Mouse (Mus musculus) heart, adult 9 months (tissue): Measurements from ENCODE around the gene Kiss1.

ENCODE experiments used
- DNase-seq, 2 experiments: peaks; one replicate each; pipeline ENCODE4 v3.0.0; 2022; ENCODE audit warnings: low spot score in 2 of 2

Gene Kiss1

GRCm38 (mm10) chr1:133321267-133321925 lies at the start of gene Kiss1:
TSS of gene Kiss1 (plus strand) at chr1:133321875.
- no peak for DNase-seq

GRCm38 (mm10) chr1:133274163-133274562 lies 47.5 kb upstream of the Kiss1 start:
- no peak for DNase-seq

- DNase-seq: peak in 1 of 2 experiments; percentile 19
Measured at GRCm38 (mm10) chr1:133276983-133277382, 44.7 kb upstream of the Kiss1 start.

GRCm38 (mm10) chr1:133278539-133278938 lies 43.1 kb upstream of the Kiss1 start:
- no peak for DNase-seq

DNA sequence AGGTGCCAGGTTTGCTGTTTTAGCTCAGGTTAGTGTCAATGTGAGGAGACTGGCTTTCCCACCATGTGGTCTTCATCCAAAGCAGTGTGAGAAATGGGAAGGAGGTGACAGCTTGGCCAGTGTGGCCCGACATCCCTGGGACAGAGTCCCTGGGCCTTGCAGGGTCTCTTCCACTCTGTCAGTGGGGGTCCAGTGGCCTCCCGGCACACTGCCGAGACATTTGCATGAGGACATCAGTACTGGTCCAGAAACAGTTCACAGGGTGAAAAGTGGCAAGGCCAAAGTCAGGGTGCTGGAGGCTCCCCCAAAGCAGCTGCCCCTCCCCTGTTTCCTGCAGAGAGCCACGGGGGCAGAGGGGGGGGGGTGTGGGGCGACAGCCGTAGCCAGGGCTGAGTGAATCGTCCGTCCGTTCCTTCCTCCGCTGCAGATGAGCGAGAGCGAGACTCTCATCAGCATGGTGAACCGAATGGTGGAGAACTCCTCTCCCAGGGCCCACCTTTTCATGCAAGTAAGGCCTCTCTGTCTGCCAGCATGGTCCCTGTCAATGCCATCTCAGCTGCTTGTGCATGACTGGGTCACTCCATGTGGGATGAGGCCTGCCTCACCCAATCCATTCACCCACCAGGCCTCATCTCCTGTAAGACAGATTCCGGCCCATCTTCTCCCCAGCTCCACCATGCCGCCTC lies 42.6 kb upstream of the Kiss1 start:
- no peak for DNase-seq

- DNase-seq: no peak
Measured at GRCm38 (mm10) chr1:133279632-133280093, 42.0 kb upstream of the Kiss1 start.

DNA sequence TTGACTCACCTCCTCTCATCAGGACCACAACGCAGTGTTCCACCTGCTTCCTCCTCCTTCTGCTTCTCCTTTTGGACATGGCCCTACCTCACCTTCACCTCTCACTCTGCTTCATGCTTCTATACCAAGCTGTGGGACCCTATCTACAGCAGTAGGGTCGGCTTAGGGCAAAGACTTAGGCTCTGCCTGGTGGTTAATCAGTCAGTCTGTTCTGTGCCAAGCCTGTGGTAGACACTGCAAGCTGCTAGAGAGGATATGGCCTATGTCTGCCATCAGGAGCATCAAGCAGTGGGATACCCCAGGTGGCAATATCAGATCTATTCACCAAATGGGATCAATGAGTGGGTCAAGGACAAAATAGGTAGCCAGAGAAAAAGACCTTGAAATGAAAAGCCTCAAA lies 41.1 kb upstream of the Kiss1 start:
- DNase-seq: no peak

- no peak for DNase-seq
Measured at GRCm38 (mm10) chr1:133285907-133286306, 35.8 kb upstream of the Kiss1 start.

DNA sequence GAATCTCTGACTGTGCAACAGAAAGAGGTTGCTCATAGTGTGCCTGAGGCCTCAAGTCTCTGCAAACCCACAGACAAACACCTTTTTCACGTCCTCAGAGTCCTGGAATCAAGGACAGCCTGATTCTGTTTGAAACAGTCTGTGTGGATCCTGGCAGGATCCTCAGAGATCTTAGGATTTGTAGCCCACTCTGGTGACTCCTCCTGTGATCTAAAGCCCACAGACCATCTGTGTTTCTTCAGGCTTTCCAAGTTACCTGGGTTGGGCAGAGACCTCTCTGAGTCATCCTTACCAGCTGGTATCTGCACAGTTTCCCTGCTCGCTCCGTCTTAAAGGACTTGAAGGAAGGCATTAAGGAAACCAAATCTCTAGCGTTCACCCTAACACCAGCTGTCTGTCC lies 34.6 kb upstream of the Kiss1 start:
- DNase-seq: no peak

GRCm38 (mm10) chr1:133287880-133288279 lies 33.8 kb upstream of the Kiss1 start:
- no peak for DNase-seq

DNA sequence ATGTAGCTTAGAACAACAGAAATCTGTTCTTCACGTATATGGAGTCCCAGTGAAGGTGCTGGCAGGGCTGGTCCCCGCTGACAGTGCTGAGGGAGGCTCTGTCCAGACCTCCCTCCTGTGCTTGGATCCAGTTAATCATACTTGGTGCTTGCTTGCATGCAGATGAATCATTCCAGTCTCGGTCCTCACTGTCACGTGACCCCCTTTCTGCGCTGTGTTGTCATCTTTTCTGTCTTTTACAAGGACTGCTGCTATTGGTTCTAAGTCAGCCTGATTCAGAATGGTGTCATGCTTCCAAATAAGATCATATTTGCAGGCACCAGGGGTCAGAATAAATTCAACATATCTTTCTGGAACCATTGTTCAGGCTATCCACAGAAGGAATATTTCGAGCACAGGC lies 29.8 kb upstream of the Kiss1 start:
- DNase-seq: no peak

DNA sequence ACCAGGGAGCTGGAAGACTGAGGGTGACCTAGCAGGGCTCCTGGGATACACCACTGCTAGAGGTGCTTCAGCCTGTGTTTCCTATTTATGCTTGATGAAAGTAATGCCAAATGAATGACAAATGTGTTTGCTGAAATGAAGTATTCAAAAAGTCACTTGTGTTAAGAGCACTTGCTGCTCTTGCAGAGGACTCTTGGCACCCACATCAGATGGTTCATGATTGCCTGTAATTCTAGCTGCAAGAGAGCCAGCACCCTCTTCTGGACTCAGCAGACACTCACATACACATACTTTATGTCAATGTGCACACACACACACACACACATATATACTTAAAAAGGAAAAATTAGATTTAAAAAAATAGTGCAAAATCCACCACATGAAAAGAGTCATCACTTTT lies 29.1 kb upstream of the Kiss1 start:
- DNase-seq: no peak

- DNase-seq: peak; percentile 66 to 80
Measured at GRCm38 (mm10) chr1:133296376-133296775, 25.3 kb upstream of the Kiss1 start.

DNA sequence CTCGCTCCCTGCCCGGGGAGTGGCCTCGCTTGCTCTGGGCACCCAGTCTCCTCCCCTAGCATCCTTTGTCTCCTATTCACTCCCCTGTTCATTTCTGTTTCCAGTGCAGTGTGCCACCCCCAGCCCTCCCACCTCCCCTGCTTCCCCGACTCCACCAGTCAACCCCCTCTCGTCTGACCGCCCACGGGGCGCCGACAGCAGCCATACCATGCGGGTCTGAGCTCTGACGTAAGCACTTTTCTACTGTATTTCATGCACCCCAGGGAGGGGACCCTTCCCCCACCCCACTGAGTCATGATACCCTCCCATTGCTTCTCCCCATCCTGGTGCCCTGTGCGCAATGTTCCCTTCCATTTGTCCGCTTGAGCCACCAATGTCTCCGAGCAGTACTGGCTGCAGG lies 22.9 kb upstream of the Kiss1 start:
- no peak for DNase-seq

- DNase-seq: peak; percentile 40 to 65
Measured at GRCm38 (mm10) chr1:133302540-133302939, 19.1 kb upstream of the Kiss1 start.

DNA sequence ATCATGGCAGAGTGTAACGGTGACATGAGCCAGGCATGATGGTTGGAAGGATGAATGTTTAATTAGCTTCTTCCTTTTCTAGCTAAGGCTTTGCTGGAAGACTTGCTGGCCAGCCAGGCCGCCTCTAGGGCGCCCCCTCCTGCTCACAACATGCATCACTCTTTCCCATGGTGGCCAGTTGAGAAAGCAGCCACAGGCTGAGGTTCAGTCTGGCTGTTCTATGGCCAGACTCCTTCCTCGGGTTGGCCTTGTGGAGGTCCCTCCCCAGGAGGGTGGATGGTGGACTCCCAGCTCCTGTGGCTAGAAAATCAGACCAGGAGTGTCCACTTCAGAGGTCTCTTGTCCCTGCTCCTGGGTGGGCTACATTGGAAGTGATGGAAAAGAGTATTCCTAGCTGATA lies 14.8 kb upstream of the Kiss1 start:
- DNase-seq: peak; percentile 32 to 77

- DNase-seq: peak in 1 of 2 experiments; percentile 44
Measured at GRCm38 (mm10) chr1:133307318-133307717, 14.4 kb upstream of the Kiss1 start.

- DNase-seq: no peak
Measured at GRCm38 (mm10) chr1:133309652-133310267, 11.9 kb upstream of the Kiss1 start, which contains the start of gene Golt1a. TSS of gene Golt1a (plus strand) at chr1:133309800.

- no peak for DNase-seq
Measured at GRCm38 (mm10) chr1:133311240-133311639, 10.4 kb upstream of the Kiss1 start.

GRCm38 (mm10) chr1:133311946-133312345 lies 9.7 kb upstream of the Kiss1 start:
- DNase-seq: no peak

GRCm38 (mm10) chr1:133314364-133314763 lies 7.3 kb upstream of the Kiss1 start:
- DNase-seq: peak in 1 of 2 experiments; percentile 28

DNA sequence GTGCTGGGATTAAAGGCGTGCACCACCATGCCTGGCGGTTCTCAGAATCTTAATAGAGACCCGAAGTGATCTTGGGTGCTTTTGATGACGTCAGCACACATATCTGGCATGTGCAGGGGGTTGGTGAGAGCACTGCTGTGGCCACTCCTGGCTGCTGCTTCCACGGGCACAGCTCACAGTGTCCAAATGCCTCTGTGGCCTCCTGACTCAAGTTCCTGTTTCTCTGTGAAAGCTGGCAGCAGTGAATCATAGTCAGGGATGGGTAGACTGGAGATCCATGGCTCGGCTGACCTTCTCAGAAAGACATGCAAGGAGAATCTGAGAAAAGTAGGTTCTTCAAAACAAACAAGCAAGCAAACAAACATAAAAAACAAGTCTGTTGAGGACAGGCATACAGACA lies 5.9 kb upstream of the Kiss1 start:
- no peak for DNase-seq

- DNase-seq: no peak
Measured at GRCm38 (mm10) chr1:133316577-133316976, 5.1 kb upstream of the Kiss1 start.
